28 mouse cellular contexts compared by ENCODE assay signal in genomic region chr13:47210496-47210895, GRCm38 (mm10).
DNase-seq lines count a peak whose midpoint lies in the region; ATAC-seq and TF ChIP-seq lines count a peak whose summit lies in the region.
"Had no signal": no experiment of that assay in that cellular context is flagged by ENCODE, and none has a peak within 500 bp of the region (broad histone marks: within the 10 kb centered on the region; RNA-seq: fewer than 3 reads in every experiment).

No protein-coding gene starts in this region.

- no peak overlapping the region for H3K4me2 ChIP-seq in limb, embryonic 13.5 days (replicated peaks)
- H3K4me2 ChIP-seq: embryonic facial prominence, embryonic 12.5 days; embryonic facial prominence, embryonic 15.5 days; heart, embryonic 13.5 days; hindbrain, embryonic 12.5 days; hindbrain, embryonic 15.5 days had no signal

- TF ChIP-seq CTCF in MEL (IDR thresholded peaks at IDR 0.05 in 2 of 3, conservative IDR thresholded peaks at IDR 0.05 in 1 of 3; ENCODE audit: control insufficient read depth in 1 of 3, insufficient read depth in 1 of 3, low read depth in 2 of 3, low read length in 3 of 3, poor library complexity in 1 of 3, severe bottlenecking in 1 of 3), result no peak

- H3K9me3 ChIP-seq in limb, embryonic 13.5 days, result peaks cover 8% of the 10 kb centered on the region; the same call in 1 of the 2 replicates
- no peaks in the 10 kb centered on the region; the same call in 1 of the 2 replicates for H3K9me3 ChIP-seq in limb, embryonic 10.5 days (replicated peaks)
- no peaks in the 10 kb centered on the region for H3K9me3 ChIP-seq in MEL (replicated peaks; ENCODE audit: insufficient read depth, low read length)
- H3K9me3 ChIP-seq: embryonic facial prominence, embryonic 15.5 days; hindbrain, embryonic 15.5 days had no signal

- H3K9ac ChIP-seq in limb, embryonic 13.5 days, result no peak overlapping the region
- no peak overlapping the region for H3K9ac ChIP-seq in MEL (ENCODE audit: control insufficient read depth, low read depth, low read length, poor library complexity, severe bottlenecking)
- H3K9ac ChIP-seq: embryonic facial prominence, embryonic 12.5 days; embryonic facial prominence, embryonic 15.5 days; forebrain, postnatal 0 days; heart, embryonic 13.5 days; hindbrain, embryonic 12.5 days; hindbrain, embryonic 15.5 days had no signal

- peaks cover 15% of the 10 kb centered on the region for H3K4me1 ChIP-seq in limb, embryonic 13.5 days
- 0 out of 2 replicates have a peak, but pooled peaks cover 2% of the 10 kb centered on the region for H3K4me1 ChIP-seq in limb, embryonic 10.5 days
- no peaks in the 10 kb centered on the region for H3K4me1 ChIP-seq in MEL (ENCODE audit: control insufficient read depth in 1 of 2, insufficient read depth in 2 of 2, low read length in 2 of 2)
- H3K4me1 ChIP-seq: embryonic facial prominence, embryonic 12.5 days; hindbrain, embryonic 12.5 days; hindbrain, embryonic 15.5 days had no signal

- TF ChIP-seq POLR2A in MEL (IDR thresholded peaks at IDR 0.05; ENCODE audit: control insufficient read depth in 1 of 2, insufficient read depth in 1 of 2, low read depth in 1 of 2, low read length in 2 of 2, poor library complexity in 1 of 2), result no peak

- peak overlapping the region; percentile 48; the same call in 1 of the 2 replicates for H3K27ac ChIP-seq in limb, embryonic 13.5 days
- no peak overlapping the region for H3K27ac ChIP-seq in limb, embryonic 10.5 days
- no peak overlapping the region for H3K27ac ChIP-seq in MEL (ENCODE audit: control insufficient read depth, low read depth, low read length)
- H3K27ac ChIP-seq: embryonic facial prominence, embryonic 12.5 days; embryonic facial prominence, embryonic 15.5 days; gastrocnemius, adult 2 months; heart, adult 2 months; heart, embryonic 10.5 days; heart, embryonic 13.5 days; hindbrain, embryonic 12.5 days; hindbrain, embryonic 15.5 days had no signal

- H3K4me3 ChIP-seq in limb, embryonic 13.5 days, result no peak overlapping the region
- H3K4me3 ChIP-seq in limb, embryonic 10.5 days, result no peak overlapping the region
- no peak overlapping the region for H3K4me3 ChIP-seq in MEL (ENCODE audit: control insufficient read depth in 1 of 2, insufficient read depth in 1 of 2, low read depth in 2 of 2, low read length in 2 of 2)
- H3K4me3 ChIP-seq: embryonic facial prominence, embryonic 12.5 days; embryonic facial prominence, embryonic 15.5 days; gastrocnemius, adult 2 months; heart, adult 2 months; heart, embryonic 10.5 days; heart, embryonic 13.5 days; hindbrain, embryonic 12.5 days; hindbrain, embryonic 15.5 days had no signal

- TF ChIP-seq RAD21 in MEL (IDR thresholded peaks at IDR 0.05; ENCODE audit: low read depth, low read length), result no peak

- no peaks in the 10 kb centered on the region for H3K36me3 ChIP-seq in limb, embryonic 13.5 days
- no peaks in the 10 kb centered on the region for H3K36me3 ChIP-seq in limb, embryonic 10.5 days
- no peaks in the 10 kb centered on the region for H3K36me3 ChIP-seq in MEL (ENCODE audit: control insufficient read depth in 1 of 2, insufficient read depth in 2 of 2, low read length in 2 of 2)
- H3K36me3 ChIP-seq: embryonic facial prominence, embryonic 12.5 days; embryonic facial prominence, embryonic 15.5 days; hindbrain, embryonic 12.5 days; hindbrain, embryonic 15.5 days had no signal

- WGBS in limb, embryonic 13.5 days, result 72% methylated on average over 4 of the region's 4 CpGs
- WGBS in limb, embryonic 10.5 days, result 80% methylated on average over 4 of the region's 4 CpGs

- DNase-seq in limb, embryonic 10.5 days (ENCODE audit: low spot score), result no peak
- peak; percentile 17 for DNase-seq in ES-CJ7 (ENCODE audit: low read depth, low spot score)
- peak; percentile 5 for DNase-seq in MEL (ENCODE audit: low read depth, low spot score)
- DNase-seq in right cerebral cortex, postnatal 25 days, result no peak
- DNase-seq in adrenal gland, adult 18-20 months (ENCODE audit: low spot score in 2 of 2), result no peak
- DNase-seq: adrenal gland, adult 2 months; adrenal gland, postnatal 14 days; B cell, adult 2 months; cerebellum, adult 11 months; cerebellum, adult 2 months; cerebellum, adult 9-11 months; cerebellum, postnatal 25 days; forebrain, postnatal 0 days; gastrocnemius, adult 2 months; gastrocnemius, postnatal 14 days; heart, adult 2 months; heart, postnatal 14 days had no signal

- H3K27me3 ChIP-seq in limb, embryonic 13.5 days, result no peaks in the 10 kb centered on the region
- no peaks in the 10 kb centered on the region for H3K27me3 ChIP-seq in limb, embryonic 10.5 days (ENCODE audit: low read depth, poor library complexity, severe bottlenecking)
- H3K27me3 ChIP-seq in MEL (ENCODE audit: control insufficient read depth in 1 of 2, insufficient read depth in 2 of 2, low read length in 2 of 2), result no peaks in the 10 kb centered on the region
- H3K27me3 ChIP-seq: CH12.LX; embryonic facial prominence, embryonic 12.5 days; embryonic facial prominence, embryonic 15.5 days; heart, embryonic 13.5 days; hindbrain, embryonic 12.5 days; hindbrain, embryonic 15.5 days; Patski had no signal

- no peak for ATAC-seq in limb, embryonic 13.5 days (ENCODE audit: low FRiP score, low read depth)
- ATAC-seq in granulocyte monocyte progenitor cell, adult 5-6 weeks (replicated peaks; ENCODE audit: poor library complexity, severe bottlenecking), result peak; percentile 25
- ATAC-seq: forebrain, embryonic 14.5 days; forebrain, postnatal 0 days; Patski had no signal

- H3K79me2 ChIP-seq in MEL (ENCODE audit: control insufficient read depth, insufficient read depth, low read length, poor library complexity), result no peaks in the 10 kb centered on the region

- no peak for TF ChIP-seq EP300 in MEL (IDR thresholded peaks at IDR 0.05; ENCODE audit: low read depth in 1 of 2, low read length in 2 of 2)

TF ChIP-seq in MEL, 35 proteins besides CTCF, POLR2A, EP300 and RAD21:
- TF ChIP-seq JUND (IDR thresholded peaks at IDR 0.05; ENCODE audit: low read depth, low read length) (no peak), ZKSCAN1 (IDR thresholded peaks at IDR 0.05; ENCODE audit: low read depth, low read length) (no peak), BHLHE40 (IDR thresholded peaks at IDR 0.05; ENCODE audit: borderline replicate concordance, low read depth, low read length) (no peak), GABPA (IDR thresholded peaks at IDR 0.05; ENCODE audit: low read depth, low read length) (no peak), E2F4 (IDR thresholded peaks at IDR 0.05; ENCODE audit: borderline replicate concordance, low read depth, low read length) (no peak), MYC (IDR thresholded peaks at IDR 0.05; ENCODE audit: low read depth, low read length) (no peak), MAZ (IDR thresholded peaks at IDR 0.05; ENCODE audit: low read depth, low read length) (no peak), MAFK (IDR thresholded peaks at IDR 0.05; ENCODE audit: borderline replicate concordance, low read depth, low read length) (no peak), SMC3 (IDR thresholded peaks at IDR 0.05; ENCODE audit: low read depth, low read length) (no peak), MYB (IDR thresholded peaks at IDR 0.05; ENCODE audit: low read depth, low read length) (no peak), MXI1 (IDR thresholded peaks at IDR 0.05; ENCODE audit: low read depth, low read length) (no peak), CHD2 (IDR thresholded peaks at IDR 0.05; ENCODE audit: low read length) (no peak), ZNF384 (IDR thresholded peaks at IDR 0.05; ENCODE audit: low read depth, low read length) (no peak), USF1 (IDR thresholded peaks at IDR 0.05; ENCODE audit: low read depth, low read length) (no peak), TAL1 (IDR thresholded peaks at IDR 0.05; ENCODE audit: low read length) (no peak), ZMIZ1 (IDR thresholded peaks at IDR 0.05; ENCODE audit: low read depth, low read length) (no peak)

Comparison
In these comparisons a context has a peak if more than half of its experiments do, and no peak if none do; other contexts are left out.
1. DNase-seq: peak in ES-CJ7 (single experiment) and MEL (single experiment); none in limb, embryonic 10.5 days (single experiment), right cerebral cortex, postnatal 25 days (single experiment) and adrenal gland, adult 18-20 months (0 of 2).